Mouse (Mus musculus) lung, embryonic 16.5 days (tissue): ENCODE results near the gene Prrt4. TPM values are rescaled to one million over a fixed set of nuclear protein-coding genes. Genes with fewer than 3 reads are reported as not detected.
"Not testable (repeated sequence)": the region's sequence is repeated elsewhere in the genome, so short reads cannot be mapped to it uniquely, and the experiment has no call there.

Source experiments
- ATAC-seq: fragments of 200-750 bp; cut with Nextera tagmentation; 2 replicates; pipeline ENCODE4 v1.8.0; 2017; ENCODE audit warnings: low read depth, mild to moderate bottlenecking, moderate library complexity
- H3K27ac ChIP-seq: fragments of 300-500 bp; sonication (generic); 2 replicates; pipeline ENCODE4 v1.5.1; 2014; ENCODE audit warnings: mild to moderate bottlenecking, control low read depth, low read length
- H3K27me3 ChIP-seq: fragments of 300-500 bp; sonication (generic); 2 replicates; pipeline ENCODE4 v1.6.1; 2014; ENCODE audit warnings: low read depth, low read length, mixed read lengths; ENCODE audit not compliant: control insufficient read depth, insufficient read depth
- H3K36me3 ChIP-seq: fragments of 300-500 bp; sonication (generic); 2 replicates; pipeline ENCODE4 v1.6.1; 2014; ENCODE audit warnings: low read length; ENCODE audit not compliant: control insufficient read depth, insufficient read depth
- H3K4me1 ChIP-seq: fragments of 300-500 bp; sonication (generic); replicated peaks from 2 replicates; pipeline ENCODE4 v1.6.1; 2014; ENCODE audit warnings: low read length, mixed read lengths; ENCODE audit not compliant: control insufficient read depth, insufficient read depth
- H3K4me2 ChIP-seq: fragments of 300-500 bp; sonication (generic); 2 replicates; pipeline ENCODE4 v1.6.1; 2014; ENCODE audit warnings: low read depth, low read length, control low read depth
- H3K4me3 ChIP-seq: fragments of 300-500 bp; sonication (generic); 2 replicates; pipeline ENCODE4 v1.5.1; 2014; ENCODE audit warnings: mild to moderate bottlenecking, low read length, control low read depth
- H3K9ac ChIP-seq: fragments of 300-500 bp; sonication (generic); 2 replicates; pipeline ENCODE4 v1.6.1; 2014; ENCODE audit warnings: low read length, control low read depth
- H3K9me3 ChIP-seq: fragments of 300-500 bp; sonication (generic); 2 replicates; pipeline ENCODE4 v1.6.1; 2016; ENCODE audit warnings: low read length; ENCODE audit not compliant: control insufficient read depth
- WGBS: fragments of 180-500 bp; shearing (Covaris S2); extraction: QIAGEN DNeasy Blood & Tissue Kit; methylation state at CpG from one replicate; pipeline ENCODE4 v1.1.7; 2014; 5-methylcytosine and 5-hydroxymethylcytosine counted together
- polyA plus RNA-seq: library from polyadenylated mRNA; unstranded; fragments of >200 nt; fragmentation: Nextera tagmentation; extraction: Ambion mirVana; gene quantifications from 2 replicates; pipeline ENCODE4 v1.2.1, GENCODE M21; 2015

The Prrt4 gene
- polyA plus RNA-seq = 0.28 and 0.30 TPM in 2 replicates

DNA sequence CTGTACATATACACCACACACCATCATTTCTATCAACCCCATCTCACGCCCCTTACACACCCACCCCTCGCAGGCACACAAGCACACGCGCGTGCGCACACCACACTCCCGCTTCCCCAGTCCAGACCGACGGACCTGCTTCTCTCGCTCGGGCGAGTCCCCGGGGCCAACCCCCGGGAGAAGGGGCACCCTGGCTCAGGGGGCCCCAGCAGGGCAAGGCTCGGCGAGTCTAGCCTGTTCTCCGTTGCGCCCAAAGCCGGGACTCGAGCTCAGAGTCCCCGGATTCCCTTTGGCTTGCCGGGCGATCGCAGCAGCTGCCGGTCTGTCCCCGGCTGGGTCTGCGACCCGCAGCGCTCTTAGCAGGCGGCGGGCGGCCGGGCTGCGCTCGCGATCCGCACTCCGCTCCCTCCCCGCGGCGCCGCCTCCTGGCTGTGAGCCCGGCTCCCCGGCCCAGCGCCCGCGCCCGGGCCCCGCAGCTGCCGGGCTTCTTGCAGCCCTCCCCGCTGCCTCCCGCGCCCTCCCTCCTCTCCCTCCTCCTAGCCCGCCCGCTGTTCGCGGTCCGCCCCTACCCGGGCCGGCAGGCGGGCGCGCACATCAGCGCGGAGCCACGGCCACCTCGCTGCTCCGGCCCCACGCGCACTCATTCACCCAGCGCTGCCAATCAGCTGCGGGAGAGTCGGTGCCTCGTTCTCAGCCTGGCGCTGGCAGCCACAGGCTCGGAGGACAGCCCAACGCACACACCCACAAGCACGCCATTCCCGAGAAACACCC is at the start of gene Prrt4:
TSS of gene Prrt4 (minus strand) at position 697 of the 771 bp plus-strand sequence.
- Histone ChIP-seq H3K27me3 (peaks cover 54% of the 10 kb centered on the region), H3K4me1 (no peaks in the 10 kb centered on the region; the same call in 1 of the 2 replicates), H3K9me3 (no peaks in the 10 kb centered on the region), H3K4me2 (peak within 1 kb of the TSS; percentile 97), H3K27ac (no peak within 1 kb of the TSS), H3K9ac (peak within 1 kb of the TSS; percentile 67), H3K36me3 (no peaks in the 10 kb centered on the region), H3K4me3 (peak within 1 kb of the TSS; percentile 63)
- WGBS = 1% methylated on average over 65 of the region's 79 CpGs
- ATAC-seq = peak; percentile 85

DNA sequence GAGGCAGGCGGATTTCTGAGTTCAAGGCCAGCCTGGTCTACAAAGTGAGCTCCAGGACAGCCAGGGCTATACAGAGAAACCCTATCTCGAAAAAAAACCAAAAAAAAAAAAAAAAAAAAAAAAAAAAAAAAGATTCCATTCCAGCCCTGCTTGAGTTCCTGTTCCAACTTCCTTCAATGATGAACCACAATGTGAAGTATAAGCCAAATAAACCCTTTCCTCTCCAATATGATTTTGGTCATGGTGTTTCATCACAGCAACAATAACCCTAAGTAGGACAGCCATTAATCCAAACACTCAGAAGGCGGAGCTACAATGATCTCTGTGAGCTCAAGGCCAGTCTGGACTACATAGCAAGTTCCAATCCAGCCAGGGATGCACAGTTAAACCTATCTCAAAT is 38.3 kb upstream of the Prrt4 start:
- WGBS = 70% methylated on average over 2 of the region's 3 CpGs
- ATAC-seq, H3K4me2 ChIP-seq: not testable (repeated sequence)

DNA sequence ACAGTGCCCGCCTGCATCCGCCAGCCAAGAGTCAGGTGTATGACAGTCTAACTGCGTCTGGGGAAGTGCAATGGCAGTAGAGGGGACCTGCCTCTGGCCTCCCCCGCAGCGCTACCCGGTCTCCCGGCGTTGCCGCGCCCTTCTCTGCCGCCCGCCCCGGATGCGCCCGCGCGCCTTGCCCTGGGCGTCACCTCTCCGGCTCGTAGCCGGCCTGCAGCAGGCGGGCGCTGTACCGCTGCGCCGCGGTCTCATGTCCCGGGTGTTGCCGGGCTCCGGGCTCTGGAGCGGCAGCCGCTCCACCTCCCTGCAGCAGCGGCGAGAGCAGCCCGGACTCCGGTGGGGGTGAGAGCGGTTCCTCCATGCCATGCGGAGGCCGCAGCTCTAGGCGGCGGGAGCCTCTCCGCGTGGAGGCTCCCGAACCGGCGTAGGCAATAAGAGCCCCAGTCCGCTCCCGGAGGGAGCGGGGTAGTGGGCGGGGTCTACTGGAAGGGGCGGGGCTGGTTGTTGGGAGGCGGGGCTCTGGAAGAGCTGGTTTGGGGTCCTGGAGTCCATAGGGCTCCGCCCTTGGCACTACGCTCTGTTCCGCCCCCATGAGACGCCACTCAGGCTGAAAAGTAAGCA is 36.6 kb upstream of the Prrt4 start, which contains the start of gene Impdh1:
TSS of gene Impdh1 (minus strand) at position 484 of the 621 bp plus-strand sequence.
- ATAC-seq = peak; percentile 83
- Histone ChIP-seq H3K9ac (peak within 1 kb of the TSS; percentile 66), H3K9me3 (no peaks in the 10 kb centered on the region), H3K36me3 (no peaks in the 10 kb centered on the region), H3K4me3 (peak within 1 kb of the TSS; percentile 58), H3K4me2 (peak within 1 kb of the TSS; percentile 98), H3K27ac (peak within 1 kb of the TSS; percentile 16), H3K4me1 (peaks cover 31% of the 10 kb centered on the region), H3K27me3 (peaks cover 6% of the 10 kb centered on the region; the same call in 1 of the 2 replicates)
- under 1% methylated on average over 55 of the region's 56 CpGs for WGBS

More for the DNA sequence above, 38.3 kb upstream of the Prrt4 start:
- H3K27me3 ChIP-seq, H3K4me3 ChIP-seq, H3K36me3 ChIP-seq, H3K9ac ChIP-seq, H3K9me3 ChIP-seq, H3K27ac ChIP-seq: not testable (repeated sequence)
- peaks cover 22% of the 10 kb centered on the region for H3K4me1 ChIP-seq

DNA sequence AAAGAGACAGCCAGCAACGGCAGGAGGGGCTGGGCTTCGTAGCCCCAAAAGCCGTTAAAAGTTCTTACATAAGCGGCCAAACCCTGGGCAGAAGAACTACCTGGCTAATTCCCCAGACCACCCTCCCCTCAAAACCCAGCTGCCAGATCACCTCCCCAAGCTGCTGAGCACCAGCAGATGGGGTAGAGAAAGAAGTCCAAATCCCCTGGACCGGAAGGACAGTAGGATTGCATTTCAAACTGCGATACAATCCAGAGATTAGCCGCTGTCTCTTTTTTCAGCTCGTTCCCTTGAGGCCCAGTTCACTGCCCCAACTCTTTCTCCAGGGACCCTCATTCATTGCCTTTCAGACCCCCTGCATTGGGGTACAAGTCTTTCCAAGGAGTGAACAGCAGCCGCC is 35.8 kb upstream of the Prrt4 start:
- ATAC-seq = no peak
- Histone ChIP-seq H3K27me3 (peaks cover 6% of the 10 kb centered on the region; the same call in 1 of the 2 replicates), H3K36me3 (no peaks in the 10 kb centered on the region), H3K4me3 (peak overlapping the region; percentile 58), H3K27ac (no peak overlapping the region), H3K4me2 (peak overlapping the region; percentile 98), H3K9ac (peak overlapping the region; percentile 66), H3K4me1 (peaks cover 32% of the 10 kb centered on the region), H3K9me3 (no peaks in the 10 kb centered on the region)
- WGBS = 21% methylated on average over 9 of the region's 9 CpGs

DNA sequence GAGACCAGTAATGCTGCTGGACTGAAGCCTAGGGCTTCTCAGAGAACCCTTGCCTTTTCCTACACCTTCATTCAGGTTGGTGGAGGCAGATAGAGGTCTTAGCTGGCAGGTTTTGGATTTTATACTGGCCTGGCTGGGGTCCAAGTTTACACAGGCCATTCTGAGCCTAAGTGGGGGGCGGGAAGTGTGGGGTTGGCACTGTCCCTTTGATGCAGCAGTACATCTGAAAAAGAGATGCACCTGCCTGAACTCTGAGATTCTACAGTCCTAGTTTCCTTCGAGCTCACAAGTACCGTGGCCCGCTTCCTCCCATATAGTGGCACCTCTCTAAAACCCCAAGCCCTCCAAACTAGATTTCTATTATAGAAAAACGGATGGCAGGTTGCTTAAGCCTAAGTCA is 35.4 kb upstream of the Prrt4 start:
- WGBS = 39% methylated on average over 5 of the region's 5 CpGs
- no peak for ATAC-seq
- Histone ChIP-seq H3K4me1 (peaks cover 32% of the 10 kb centered on the region), H3K27me3 (peaks cover 6% of the 10 kb centered on the region; the same call in 1 of the 2 replicates), H3K9ac (no peak overlapping the region), H3K27ac (peak overlapping the region; percentile 5; the same call in 1 of the 2 replicates), H3K4me3 (no peak overlapping the region), H3K4me2 (peak overlapping the region; percentile 98; the same call in 1 of the 2 replicates), H3K36me3 (no peaks in the 10 kb centered on the region), H3K9me3 (no peaks in the 10 kb centered on the region)

DNA sequence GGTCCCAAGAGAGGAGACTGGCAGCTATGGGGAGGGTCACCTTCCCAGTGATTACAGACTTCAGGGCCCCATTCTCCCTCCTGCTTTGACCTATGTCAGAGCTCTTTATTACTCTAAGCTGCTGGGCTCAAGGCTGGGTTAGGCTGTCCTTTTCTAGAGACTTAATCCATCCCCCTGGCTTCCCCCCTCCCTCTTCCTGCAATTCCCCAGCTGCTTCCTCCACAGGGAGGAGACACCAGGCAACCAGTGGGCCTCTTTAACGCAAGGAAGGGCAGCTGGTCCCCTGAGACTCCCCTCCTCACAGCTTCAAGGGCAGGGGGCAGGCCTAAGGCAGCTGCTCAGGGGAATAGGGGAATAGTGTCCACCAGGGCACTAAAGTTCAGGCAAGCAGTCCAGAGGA is 34.9 kb upstream of the Prrt4 start:
- 18% methylated on average over 1 of the region's 1 CpGs for WGBS
- H3K36me3 ChIP-seq = no peaks in the 10 kb centered on the region
- H3K9ac ChIP-seq = peak overlapping the region; percentile 34; the same call in 1 of the 2 replicates
- peaks cover 6% of the 10 kb centered on the region; the same call in 1 of the 2 replicates for H3K27me3 ChIP-seq
- 0 out of 2 replicates have a peak, but pooled peaks have one; percentile 4 for ATAC-seq
- no peaks in the 10 kb centered on the region for H3K9me3 ChIP-seq
- peak overlapping the region; percentile 5; the same call in 1 of the 2 replicates for H3K27ac ChIP-seq
- no peak overlapping the region for H3K4me3 ChIP-seq
- peaks cover 32% of the 10 kb centered on the region for H3K4me1 ChIP-seq
- no peak overlapping the region for H3K4me2 ChIP-seq

DNA sequence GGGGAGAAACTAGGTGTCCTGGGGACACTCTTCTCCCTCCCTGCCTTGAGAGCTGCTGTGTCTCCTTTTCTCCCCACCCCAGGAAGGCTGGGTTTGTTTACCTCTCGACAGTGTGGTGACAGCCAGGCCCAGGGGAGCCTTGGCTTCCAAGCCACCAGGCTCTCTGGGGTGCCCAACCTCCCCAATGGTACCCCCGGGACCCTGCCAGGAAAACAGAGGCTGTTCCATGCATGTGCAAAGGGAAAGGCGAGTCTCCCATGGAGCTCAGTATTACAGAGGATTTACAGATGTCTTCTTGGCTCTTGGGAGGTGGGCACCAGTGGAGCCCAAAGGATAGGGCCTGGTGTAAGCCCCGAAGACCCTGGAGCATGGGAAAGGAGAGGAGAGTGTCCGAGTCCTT is 34.1 kb upstream of the Prrt4 start:
- Histone ChIP-seq H3K4me1 (peaks cover 32% of the 10 kb centered on the region), H3K4me2 (no peak overlapping the region), H3K9ac (no peak overlapping the region), H3K36me3 (no peaks in the 10 kb centered on the region), H3K27ac (no peak overlapping the region), H3K27me3 (peaks cover 6% of the 10 kb centered on the region; the same call in 1 of the 2 replicates), H3K4me3 (no peak overlapping the region), H3K9me3 (no peaks in the 10 kb centered on the region)
- no peak for ATAC-seq
- WGBS = 65% methylated on average over 5 of the region's 5 CpGs

DNA sequence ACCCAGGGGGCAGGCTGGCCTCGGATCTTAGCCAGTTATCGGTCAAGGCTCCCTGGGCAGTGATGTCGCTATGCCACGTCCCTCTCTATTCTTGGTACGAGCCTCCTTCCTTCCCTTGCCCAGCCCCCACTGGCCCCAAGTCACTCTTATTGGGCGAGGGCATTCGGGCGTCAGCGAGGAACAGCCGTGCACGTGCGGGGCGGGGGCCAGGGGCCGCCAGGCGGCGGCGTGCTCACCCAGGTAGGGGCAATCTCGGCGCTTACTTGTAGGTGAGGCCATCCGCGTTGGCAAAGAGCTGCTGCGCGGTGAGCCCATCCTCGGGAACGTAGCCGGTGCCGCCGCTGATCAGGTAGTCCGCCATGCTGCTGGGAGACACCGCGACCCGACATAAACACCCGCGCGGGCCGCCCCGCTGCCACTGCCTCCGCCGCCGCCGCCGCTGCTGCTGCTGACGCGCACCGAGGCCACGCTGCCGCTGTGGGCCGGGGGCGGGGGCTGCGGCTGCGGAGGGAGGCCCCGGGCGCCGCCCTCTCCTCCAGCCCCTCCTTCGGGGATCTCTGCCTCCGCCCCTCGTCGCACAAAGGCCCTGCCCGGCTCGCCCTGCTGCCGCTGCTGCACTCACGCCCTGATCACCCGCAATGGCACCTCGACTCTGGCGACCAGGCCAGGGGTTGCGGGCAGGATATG is 32.6 kb upstream of the Prrt4 start:
- Histone ChIP-seq H3K4me2 (peak overlapping the region; percentile 83), H3K36me3 (no peaks in the 10 kb centered on the region), H3K27me3 (peaks cover 6% of the 10 kb centered on the region; the same call in 1 of the 2 replicates), H3K9ac (peak overlapping the region; percentile 75), H3K4me1 (peaks cover 32% of the 10 kb centered on the region), H3K4me3 (peak overlapping the region; percentile 75), H3K27ac (peak overlapping the region; percentile 38), H3K9me3 (no peaks in the 10 kb centered on the region)
- peak; percentile 88 for ATAC-seq
- under 1% methylated on average over 66 of the region's 66 CpGs for WGBS
